Mouse (Mus musculus) heart, embryonic 12.5 days (tissue): Measurements from ENCODE around the gene Pgf. TPM values are rescaled to one million over a fixed set of nuclear protein-coding genes. Genes with fewer than 3 reads are reported as not detected.

ENCODE experiments used
- ATAC-seq: fragments of 200-750 bp; cut with Nextera tagmentation; 2 replicates; pipeline ENCODE4 v1.8.0; 2017; ENCODE audit warnings: moderate TSS enrichment, moderate library complexity; ENCODE audit not compliant: insufficient number of reproducible peaks, low FRiP score
- H3K27ac ChIP-seq: fragments of 300-500 bp; sonication (generic); 2 replicates; pipeline ENCODE4 v1.5.1; 2016; ENCODE audit warnings: mild to moderate bottlenecking, moderate library complexity; ENCODE audit not compliant: poor library complexity, severe bottlenecking
- H3K27me3 ChIP-seq: fragments of 300-500 bp; sonication (generic); replicated peaks from 2 replicates; pipeline ENCODE4 v1.6.1; 2016; ENCODE audit warnings: mild to moderate bottlenecking, moderate library complexity
- H3K36me3 ChIP-seq: fragments of 300-500 bp; sonication (generic); 2 replicates; pipeline ENCODE4 v1.6.1; 2016; ENCODE audit warnings: mild to moderate bottlenecking, moderate library complexity
- H3K4me1 ChIP-seq: fragments of 300-500 bp; sonication (generic); replicated peaks from 2 replicates; pipeline ENCODE4 v1.6.1; 2016; ENCODE audit warnings: mild to moderate bottlenecking
- H3K4me2 ChIP-seq: fragments of 300-500 bp; sonication (generic); 2 replicates; pipeline ENCODE4 v1.6.1; 2016; ENCODE audit warnings: mild to moderate bottlenecking, moderate library complexity
- H3K4me3 ChIP-seq: fragments of 300-500 bp; sonication (generic); 2 replicates; pipeline ENCODE4 v1.5.1; 2016; ENCODE audit warnings: mild to moderate bottlenecking
- H3K9ac ChIP-seq: fragments of 300-500 bp; sonication (generic); 2 replicates; pipeline ENCODE4 v1.6.1; 2016; ENCODE audit warnings: mild to moderate bottlenecking, moderate library complexity
- H3K9me3 ChIP-seq: fragments of 300-500 bp; sonication (generic); replicated peaks from 2 replicates; pipeline ENCODE4 v1.6.1; 2016; ENCODE audit warnings: mild to moderate bottlenecking, moderate library complexity
- WGBS: fragments of 180-500 bp; shearing (Covaris S2); methylation state at CpG from one replicate; pipeline ENCODE4 v1.1.7; 2016; 5-methylcytosine and 5-hydroxymethylcytosine counted together
- polyA plus RNA-seq: library from polyadenylated mRNA; unstranded; fragments of >200 nt; fragmentation: Nextera tagmentation; extraction: Ambion mirVana; gene quantifications from 2 replicates; pipeline ENCODE4 v1.2.1, GENCODE M21; 2016

Gene Pgf
- polyA plus RNA-seq, 1 experiment from 2014 or later: 8.3 TPM

DNA sequence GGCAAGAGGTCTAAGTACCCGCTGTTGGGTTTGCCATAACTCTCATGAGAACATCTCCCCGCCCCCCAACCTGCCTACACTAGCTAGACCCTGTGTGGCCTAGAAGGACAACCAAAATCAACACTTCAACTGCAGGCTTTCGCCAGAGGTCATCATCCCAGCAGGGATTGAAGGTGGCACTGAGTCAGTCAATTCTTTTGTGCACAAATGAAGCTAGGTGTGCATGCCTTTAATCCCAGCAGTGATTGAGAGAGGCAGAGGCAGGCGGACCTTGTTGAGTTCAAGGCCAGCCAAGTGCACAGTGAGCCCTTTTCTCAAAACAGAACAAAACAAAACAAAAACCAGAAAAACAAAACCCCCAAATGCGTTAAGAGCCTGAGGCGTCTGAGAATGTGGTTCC lies 36.5 kb downstream of the Pgf start:
- Histone ChIP-seq H3K36me3 (no peaks in the 10 kb centered on the region), H3K9ac (no peak overlapping the region), H3K27ac (no peak overlapping the region), H3K4me2 (no peak overlapping the region), H3K27me3 (peaks cover 33% of the 10 kb centered on the region), H3K4me1 (peaks cover 17% of the 10 kb centered on the region), H3K4me3 (no peak overlapping the region), H3K9me3 (no peaks in the 10 kb centered on the region)
- ATAC-seq: no peak
- 68% methylated on average over 6 of the region's 6 CpGs for WGBS

DNA sequence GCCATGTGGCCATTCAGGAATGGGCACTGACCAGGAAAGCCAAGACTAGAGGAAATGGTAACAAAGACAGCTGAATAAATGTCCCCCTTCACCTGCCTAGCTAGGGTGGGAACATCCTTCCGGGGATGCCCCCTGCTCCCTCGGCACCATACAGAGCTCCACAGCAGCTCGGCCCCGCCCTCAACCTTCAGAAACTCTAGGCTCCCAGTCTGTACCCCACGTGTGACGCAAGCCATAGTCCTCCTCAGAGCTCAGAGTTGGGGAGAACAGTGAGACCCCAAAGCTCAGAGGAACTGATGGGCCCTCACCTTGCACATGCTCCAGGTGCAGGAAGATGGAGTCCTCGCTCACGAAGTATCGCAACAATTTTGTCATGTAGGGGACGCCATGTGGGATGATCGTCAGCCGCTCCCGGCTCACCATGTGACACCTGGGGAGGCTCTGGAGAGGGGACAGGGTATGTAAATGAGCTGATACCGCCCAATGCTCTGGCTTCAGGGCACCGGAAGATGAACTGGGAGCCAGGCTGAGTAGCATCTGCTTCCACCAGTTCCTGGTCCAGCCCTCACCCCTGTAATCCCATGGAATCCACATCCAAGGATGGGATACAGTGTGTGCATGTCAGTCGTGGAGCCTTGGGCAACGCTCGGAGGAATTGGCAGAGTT lies 37.4 kb downstream of the Pgf start:
- ATAC-seq: no peak
- peaks cover 7% of the 10 kb centered on the region for H3K36me3 ChIP-seq
- H3K4me2 ChIP-seq: peak overlapping the region; percentile 23
- H3K4me3 ChIP-seq: no peak overlapping the region
- H3K9ac ChIP-seq: no peak overlapping the region
- no peaks in the 10 kb centered on the region for H3K9me3 ChIP-seq
- peaks cover 12% of the 10 kb centered on the region for H3K4me1 ChIP-seq
- WGBS: 29% methylated on average over 18 of the region's 18 CpGs
- H3K27me3 ChIP-seq: peaks cover 33% of the 10 kb centered on the region
- H3K27ac ChIP-seq: no peak overlapping the region

DNA sequence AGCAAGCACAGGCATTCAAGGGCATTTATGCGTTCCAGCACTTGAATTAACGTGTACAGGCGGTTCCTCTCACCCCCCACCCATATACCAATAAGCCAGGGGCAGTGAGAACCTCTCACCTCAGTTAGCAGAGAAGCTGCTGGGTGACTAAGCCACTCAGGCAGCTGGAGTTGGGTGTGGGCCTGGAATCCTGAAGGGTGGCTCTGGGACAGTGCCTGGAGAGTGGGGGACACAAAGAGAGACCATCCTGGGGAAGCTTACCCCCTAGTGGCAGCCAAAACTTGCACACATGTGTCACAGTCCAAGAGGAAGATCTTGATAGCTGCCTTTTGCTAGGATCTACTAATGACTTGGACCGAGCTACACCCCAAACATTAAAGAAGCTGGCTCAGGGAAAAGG lies 41.0 kb downstream of the Pgf start:
- H3K9ac ChIP-seq: no peak overlapping the region
- ATAC-seq: no peak

DNA sequence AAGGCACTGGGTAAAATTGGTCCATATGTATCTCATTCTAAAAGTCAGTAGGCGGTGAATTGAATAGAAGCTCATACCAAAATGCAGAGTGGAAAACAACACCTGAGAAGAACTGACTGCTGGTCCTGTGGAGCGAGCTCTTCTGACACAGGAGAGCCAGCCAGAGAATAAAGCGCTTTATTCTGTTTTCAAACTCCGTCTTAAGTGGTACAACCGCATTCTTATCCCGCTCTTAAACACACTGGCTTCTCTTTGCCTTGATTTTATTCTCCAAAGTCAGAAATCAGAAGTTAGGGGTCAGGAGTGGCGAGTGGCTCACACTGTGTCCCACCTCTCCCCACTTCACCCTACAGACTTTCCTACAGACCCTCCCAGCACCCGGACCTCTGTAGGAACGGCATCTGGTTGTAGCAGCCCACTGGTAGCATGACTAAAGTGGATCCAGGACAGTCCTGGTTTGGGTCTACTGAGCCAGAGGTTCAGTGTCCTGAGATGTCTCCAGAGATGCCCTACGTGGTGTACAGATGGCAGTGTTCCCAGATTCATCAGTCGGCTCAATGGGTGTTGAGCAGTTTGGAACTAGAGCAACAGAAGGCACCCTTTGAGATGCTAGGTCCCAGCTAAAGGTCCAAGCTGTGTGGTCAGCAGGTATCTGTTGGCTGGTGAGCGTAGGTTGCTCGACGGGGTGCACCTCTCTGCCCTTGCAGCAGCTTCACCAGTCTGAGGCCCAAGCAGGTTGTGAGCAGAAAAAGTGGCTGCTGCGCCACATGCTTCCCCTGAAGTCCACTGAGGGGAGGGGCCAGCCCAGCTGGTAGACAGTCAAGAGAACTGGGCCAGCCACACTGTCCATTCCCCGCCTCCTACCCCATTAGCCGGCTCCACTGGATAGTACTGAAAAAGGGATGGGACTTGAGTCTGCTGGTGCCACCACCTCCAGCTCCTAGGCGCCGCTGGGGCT lies 41.8 kb downstream of the Pgf start:
- Histone ChIP-seq H3K4me3 (no peak overlapping the region), H3K4me2 (no peak overlapping the region), H3K27ac (no peak overlapping the region), H3K4me1 (peaks cover 10% of the 10 kb centered on the region), H3K27me3 (peaks cover 24% of the 10 kb centered on the region; the same call in 1 of the 2 replicates), H3K36me3 (peaks cover 44% of the 10 kb centered on the region), H3K9me3 (no peaks in the 10 kb centered on the region), H3K9ac (no peak overlapping the region; the same call in 1 of the 2 replicates)
- ATAC-seq: no peak; the same call in 1 of the 2 replicates
- 73% methylated on average over 19 of the region's 19 CpGs for WGBS

More for the DNA sequence above, 41.0 kb downstream of the Pgf start:
- Histone ChIP-seq H3K36me3 (peaks cover 37% of the 10 kb centered on the region), H3K4me3 (no peak overlapping the region), H3K27ac (no peak overlapping the region), H3K9me3 (no peaks in the 10 kb centered on the region), H3K4me2 (no peak overlapping the region), H3K4me1 (peaks cover 10% of the 10 kb centered on the region), H3K27me3 (peaks cover 28% of the 10 kb centered on the region; the same call in 1 of the 2 replicates)
- WGBS: 77% methylated on average over 4 of the region's 4 CpGs

DNA sequence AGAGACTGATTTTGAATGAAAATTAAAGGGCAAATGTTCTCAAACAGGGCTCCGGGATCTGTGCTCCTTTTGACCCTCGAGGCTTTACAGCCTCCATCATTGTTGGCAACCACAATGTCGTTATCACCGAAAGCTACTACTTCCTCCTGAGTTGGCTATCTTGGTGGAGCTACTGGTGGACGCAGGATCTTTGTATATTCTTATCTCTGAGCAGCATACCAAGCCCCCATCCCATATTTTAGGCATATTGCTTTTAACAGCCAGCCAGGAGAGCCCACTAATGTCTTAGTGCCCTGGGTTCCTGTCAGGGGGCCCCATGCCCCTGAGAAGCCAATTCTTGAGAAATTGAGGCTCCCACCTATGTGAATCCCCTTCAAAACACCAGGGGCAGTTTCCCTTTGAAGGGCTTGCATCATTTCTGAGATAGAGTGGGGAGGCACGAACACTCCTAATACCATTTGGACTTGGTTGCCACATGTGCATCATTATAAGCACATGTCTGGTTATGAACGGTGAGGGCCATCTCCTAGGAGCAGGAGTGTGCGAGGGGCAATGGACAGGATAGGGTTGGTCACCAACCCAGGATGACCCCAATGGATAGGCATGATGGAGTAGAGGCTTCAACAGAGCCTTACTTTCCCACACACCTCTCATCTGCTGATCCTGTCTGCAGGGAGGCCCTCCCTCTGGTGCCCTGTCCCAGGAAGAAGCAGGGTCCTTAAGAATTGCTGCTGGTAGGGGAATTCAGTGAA lies 43.4 kb downstream of the Pgf start:
- Histone ChIP-seq H3K27ac (no peak overlapping the region), H3K27me3 (0 out of 2 replicates have a peak, but pooled peaks cover 8% of the 10 kb centered on the region), H3K9ac (no peak overlapping the region), H3K4me2 (no peak overlapping the region), H3K4me3 (no peak overlapping the region), H3K36me3 (peaks cover 60% of the 10 kb centered on the region), H3K4me1 (peaks cover 10% of the 10 kb centered on the region), H3K9me3 (no peaks in the 10 kb centered on the region)
- ATAC-seq: no peak
- WGBS: 74% methylated on average over 8 of the region's 8 CpGs

DNA sequence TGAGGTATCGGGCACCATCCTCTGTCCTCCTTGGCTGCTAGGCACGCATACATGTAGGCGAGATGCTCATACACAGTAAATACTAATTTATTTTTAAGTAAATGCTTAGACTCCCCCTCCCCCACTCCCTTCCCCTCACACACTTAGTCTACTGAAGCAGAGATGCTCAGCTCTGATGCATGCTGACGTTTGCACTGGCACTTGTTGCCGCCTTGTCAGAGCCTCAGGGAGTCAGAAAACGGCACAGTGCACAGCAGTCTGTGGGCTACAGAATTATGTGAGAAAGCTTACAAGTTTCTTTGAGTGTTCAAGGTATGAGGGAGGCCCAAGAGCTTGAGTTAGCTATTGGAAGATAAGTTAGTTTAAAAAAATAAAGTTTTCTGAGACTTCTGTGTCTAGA lies 46.2 kb downstream of the Pgf start:
- no peaks in the 10 kb centered on the region for H3K9me3 ChIP-seq
- no peak overlapping the region for H3K4me2 ChIP-seq
- H3K36me3 ChIP-seq: peaks cover 87% of the 10 kb centered on the region
- no peaks in the 10 kb centered on the region for H3K27me3 ChIP-seq
- no peak overlapping the region for H3K4me3 ChIP-seq
- H3K9ac ChIP-seq: no peak overlapping the region
- WGBS: 85% methylated on average over 6 of the region's 6 CpGs
- H3K4me1 ChIP-seq: peaks cover 7% of the 10 kb centered on the region
- ATAC-seq: no peak
- no peak overlapping the region for H3K27ac ChIP-seq

DNA sequence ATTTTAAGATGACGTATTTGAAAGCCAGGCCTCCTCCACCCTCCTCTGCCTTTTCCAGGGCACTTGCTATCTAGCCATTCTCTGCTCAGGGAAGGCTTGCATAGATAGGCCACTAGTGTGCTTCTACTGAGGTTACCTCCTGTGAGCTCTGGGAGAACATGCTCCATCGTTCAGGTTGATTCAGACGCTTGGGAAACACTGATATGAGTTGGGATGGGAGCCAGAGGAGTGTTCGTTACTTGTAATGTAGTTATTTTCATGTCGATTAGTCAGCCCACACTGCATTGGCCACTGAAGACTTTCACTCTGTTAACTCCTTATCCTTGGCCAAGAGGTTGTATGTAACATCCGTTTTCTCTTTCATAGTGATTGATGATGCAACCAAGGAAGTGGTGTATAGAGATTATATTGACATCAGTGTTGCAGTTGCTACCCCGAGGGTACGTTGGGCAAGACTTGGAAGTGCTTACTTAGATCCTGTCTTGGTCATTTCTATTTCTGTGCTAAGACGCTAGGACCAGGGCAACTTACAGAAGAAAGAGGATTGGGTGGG lies 48.1 kb downstream of the Pgf start:
- 87% methylated on average over 9 of the region's 9 CpGs for WGBS
- no peak for ATAC-seq

DNA sequence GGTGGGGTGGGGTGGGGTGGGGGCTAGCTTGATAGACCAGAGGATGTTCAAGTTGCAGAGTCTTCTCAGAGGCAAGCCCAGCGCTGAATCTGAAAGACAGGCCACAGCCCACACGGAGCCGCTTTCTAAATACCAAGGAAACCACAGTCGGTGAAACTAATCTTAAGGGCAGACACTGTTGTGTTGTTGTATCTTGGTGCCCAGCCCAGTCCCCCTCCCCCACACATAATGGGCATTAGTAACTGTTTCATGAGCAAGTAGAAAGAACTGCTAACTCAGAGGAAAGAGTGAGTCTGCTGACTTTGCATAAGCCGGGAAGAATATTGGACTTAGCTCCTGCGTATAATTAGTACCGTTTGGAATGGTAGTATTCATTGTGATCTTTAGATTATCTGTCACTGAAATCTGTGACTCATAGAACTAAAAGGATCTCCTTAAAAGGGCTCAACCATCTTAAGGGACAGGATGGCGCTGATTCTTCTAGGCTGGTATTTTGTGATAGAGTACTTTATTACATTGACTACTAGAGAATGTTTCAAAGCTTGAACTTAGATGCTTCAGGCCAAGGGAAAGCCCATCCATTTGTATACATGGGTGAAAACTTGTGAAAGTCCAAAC lies 50.5 kb downstream of the Pgf start:
- Histone ChIP-seq H3K9ac (no peak overlapping the region), H3K36me3 (peaks cover 86% of the 10 kb centered on the region), H3K4me1 (no peaks in the 10 kb centered on the region), H3K4me2 (no peak overlapping the region), H3K4me3 (no peak overlapping the region), H3K27ac (no peak overlapping the region), H3K27me3 (no peaks in the 10 kb centered on the region), H3K9me3 (no peaks in the 10 kb centered on the region)
- ATAC-seq: no peak
- WGBS: 76% methylated on average over 8 of the region's 8 CpGs

More for the DNA sequence above, 48.1 kb downstream of the Pgf start:
- H3K27me3 ChIP-seq: no peaks in the 10 kb centered on the region
- H3K4me1 ChIP-seq: no peaks in the 10 kb centered on the region
- no peak overlapping the region for H3K4me2 ChIP-seq
- H3K4me3 ChIP-seq: no peak overlapping the region
- H3K27ac ChIP-seq: no peak overlapping the region
- H3K9me3 ChIP-seq: no peaks in the 10 kb centered on the region
- H3K9ac ChIP-seq: no peak overlapping the region
- peaks cover 86% of the 10 kb centered on the region for H3K36me3 ChIP-seq

DNA sequence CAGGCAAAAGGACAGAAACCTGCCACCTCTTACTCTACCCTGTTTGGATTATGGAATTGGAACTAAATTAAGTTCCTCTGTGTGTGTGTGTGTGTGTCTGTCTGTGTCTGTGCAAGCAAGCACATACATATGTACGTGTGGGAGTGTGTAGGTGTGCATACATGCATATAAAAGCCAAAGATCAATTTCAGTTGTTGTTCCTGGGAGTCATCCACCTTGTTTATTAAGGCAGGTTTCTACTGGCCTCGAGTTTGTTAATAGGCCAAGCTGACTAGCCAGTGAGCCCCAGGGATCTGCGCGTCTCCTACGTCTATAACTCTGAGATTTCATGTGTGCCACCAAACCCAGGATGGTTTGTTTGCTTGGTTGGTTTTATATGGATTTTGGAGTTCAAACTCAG lies 52.8 kb downstream of the Pgf start:
- ATAC-seq: no peak
- Histone ChIP-seq H3K4me2 (no peak overlapping the region), H3K4me3 (no peak overlapping the region), H3K9ac (no peak overlapping the region), H3K36me3 (peaks cover 89% of the 10 kb centered on the region), H3K4me1 (no peaks in the 10 kb centered on the region), H3K27me3 (no peaks in the 10 kb centered on the region), H3K9me3 (no peaks in the 10 kb centered on the region), H3K27ac (no peak overlapping the region)
- WGBS: 96% methylated on average over 5 of the region's 5 CpGs

DNA sequence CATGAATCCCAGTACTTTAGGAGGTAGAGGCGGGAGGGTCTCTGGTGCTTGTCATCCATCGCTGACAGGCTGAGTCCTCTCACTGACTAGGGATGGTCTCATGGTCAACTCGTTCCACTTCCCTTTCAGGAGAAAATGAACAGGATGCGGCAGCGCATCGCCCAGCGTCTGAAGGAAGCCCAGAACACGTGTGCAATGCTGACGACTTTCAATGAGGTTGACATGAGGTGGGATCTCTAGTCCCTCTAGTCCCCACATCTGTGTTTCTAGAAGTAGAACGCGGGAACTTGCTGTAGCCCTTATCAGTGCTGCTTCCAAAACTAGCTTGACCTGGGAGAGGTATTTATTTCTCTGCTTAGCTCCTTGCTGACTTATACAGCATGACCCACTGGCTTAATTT lies 53.9 kb downstream of the Pgf start:
- Histone ChIP-seq H3K4me2 (no peak overlapping the region), H3K4me3 (no peak overlapping the region), H3K9me3 (no peaks in the 10 kb centered on the region), H3K36me3 (peaks cover 90% of the 10 kb centered on the region), H3K4me1 (no peaks in the 10 kb centered on the region), H3K27ac (no peak overlapping the region), H3K27me3 (no peaks in the 10 kb centered on the region), H3K9ac (no peak overlapping the region)
- 87% methylated on average over 11 of the region's 11 CpGs for WGBS
- no peak for ATAC-seq
